Mouse (Mus musculus): ENCODE data around the gene Tmem238.

The Tmem238 gene

DNA sequence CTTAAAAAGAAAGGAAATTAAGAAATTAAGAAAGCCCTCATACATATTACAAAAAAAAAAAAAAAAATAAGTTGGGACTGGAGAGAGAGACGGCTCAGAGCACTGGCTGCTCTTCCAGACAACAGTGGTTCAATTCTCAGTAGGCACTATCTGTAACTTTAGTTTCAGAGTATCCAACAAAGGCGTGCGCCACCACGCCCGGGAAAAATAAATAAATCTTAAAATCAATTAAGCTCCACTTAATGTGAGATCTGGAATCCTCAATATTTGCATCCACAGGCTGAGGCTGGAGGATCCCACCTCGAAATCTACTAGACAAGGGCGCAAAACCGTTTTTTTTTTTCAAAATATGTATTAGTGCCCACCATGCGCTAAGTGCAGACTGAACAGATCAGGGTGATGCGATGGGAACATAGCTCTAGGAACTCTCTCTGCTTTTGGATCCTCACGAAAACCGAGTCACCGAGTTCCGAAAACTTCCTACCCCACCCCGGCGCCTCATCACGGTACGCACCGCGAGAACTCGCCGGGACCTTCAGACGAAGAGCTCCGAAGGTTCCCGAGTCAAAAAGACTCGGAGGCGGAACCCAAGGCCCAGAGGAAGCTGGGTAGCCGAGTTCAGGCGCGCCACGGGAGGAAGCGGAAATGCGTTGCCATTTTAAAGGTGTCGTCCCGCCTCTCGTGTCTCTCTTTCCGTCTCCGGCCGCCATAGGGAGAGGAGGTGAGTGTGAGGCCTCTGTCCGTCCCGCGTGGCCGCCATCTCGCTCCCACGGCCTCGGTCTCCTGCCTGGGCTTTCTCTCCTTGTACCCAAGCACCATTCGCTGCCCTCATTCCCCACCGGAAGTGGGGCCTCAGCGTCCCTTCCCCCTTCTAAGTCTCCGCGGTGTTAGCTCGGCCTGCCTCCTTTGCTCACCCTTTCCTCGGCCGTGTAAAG lies 3.1 kb upstream of the Tmem238 start, which contains the start of gene Rpl28:
Gene Rpl28 (plus strand): TSS at position 597 of the 935 bp plus-strand sequence.
- peak; percentile 97 for DNase-seq (ENCODE audit: low read depth, low spot score)

DNA sequence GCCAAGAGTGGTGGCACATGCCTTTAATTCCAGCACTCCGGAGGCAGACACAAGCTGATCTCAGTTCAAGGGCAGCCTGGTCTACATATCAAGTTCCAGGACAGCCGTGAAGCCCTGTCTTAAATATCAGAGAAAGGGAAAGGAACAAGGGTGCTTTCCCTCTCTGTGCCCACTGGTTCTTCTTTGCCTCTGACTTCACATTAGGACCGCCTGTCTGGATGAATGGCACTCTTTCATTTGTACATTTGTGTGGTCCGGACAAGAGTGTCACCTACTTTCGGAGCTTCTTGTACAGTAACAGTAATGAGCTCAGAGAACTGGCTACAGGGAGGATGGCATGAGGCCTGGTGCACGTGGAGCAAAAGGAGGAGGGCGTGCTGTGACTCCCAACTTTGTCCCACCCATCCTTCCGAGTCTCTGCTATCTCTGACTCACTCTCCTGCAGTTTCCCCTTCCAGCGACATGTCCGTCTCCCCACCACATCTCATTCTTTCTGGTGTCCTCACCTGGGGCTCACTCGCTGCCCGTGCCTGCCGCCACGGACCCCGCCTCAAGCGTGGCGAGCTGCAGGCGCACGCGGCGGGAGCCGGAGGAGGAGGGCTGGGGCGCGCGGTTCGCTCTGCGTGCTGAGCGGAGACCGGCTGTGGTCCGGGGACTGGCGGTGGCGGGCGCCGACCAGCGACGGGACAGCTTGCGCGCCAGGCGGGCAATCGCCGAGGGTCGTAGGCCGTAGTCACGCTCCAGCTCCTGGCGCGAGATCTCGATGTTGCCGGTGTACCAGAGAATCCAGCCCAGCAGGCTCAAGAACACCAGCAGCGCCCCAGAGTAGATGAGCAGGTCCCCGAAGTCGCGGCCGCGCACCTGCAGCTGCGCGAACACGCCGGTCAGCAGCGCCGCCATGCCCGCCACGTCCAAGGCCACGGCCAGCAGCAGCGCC lies 689 bp downstream of the Tmem238 start:
- DNase-seq (ENCODE audit: low read depth, low spot score): peak; percentile 63

DNA sequence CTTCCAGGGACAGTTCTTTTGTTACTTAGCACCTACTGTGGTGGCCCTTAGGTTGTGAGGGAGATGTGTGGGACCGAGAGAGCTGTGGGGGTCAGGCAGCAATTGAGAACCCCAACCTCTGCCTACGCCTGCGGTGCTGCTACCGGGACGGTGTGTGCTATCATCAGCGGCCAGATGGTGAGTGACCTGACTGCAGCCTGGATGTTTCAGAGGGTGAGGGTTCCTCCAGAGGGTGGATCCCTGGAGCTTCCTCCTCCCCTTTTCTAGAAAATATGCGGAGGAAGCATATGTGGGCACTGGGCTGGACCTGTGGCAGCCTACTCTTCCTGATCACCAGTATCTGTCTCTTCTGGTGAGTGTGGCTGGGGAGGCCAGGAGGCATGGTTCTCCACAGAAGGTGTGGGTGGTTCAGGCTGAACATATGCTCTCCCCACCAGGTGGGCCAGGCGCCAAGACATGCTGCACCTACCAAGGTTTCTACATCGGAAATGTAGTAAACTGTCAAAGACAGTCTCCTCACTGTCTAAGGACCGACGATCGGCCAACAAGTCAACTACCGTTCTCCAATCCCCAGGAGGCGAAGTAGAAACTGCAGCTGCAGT lies 5.7 kb downstream of the Tmem238 start:
- no peak for DNase-seq (ENCODE audit: low read depth, low spot score)

DNA sequence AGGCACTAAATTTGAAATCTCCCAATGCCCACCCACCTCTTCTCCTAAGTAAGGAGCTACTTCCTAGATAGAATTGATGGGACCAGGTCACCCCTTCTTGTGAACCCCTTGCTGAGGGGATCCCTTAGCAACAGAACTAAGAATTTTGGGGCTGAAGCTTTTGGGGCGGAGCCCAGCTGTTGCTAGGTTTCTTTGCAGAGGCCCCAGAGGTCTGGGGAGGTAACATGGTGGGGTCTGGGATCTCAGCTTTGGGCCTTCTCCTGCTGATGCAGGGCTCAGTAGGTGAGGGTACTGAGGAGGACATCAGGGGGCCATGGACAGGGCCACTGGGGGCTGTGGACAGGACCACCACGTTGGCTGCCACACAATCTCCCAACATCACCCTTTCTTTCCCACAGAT lies 6.7 kb downstream of the Tmem238 start, which contains the start of the genes Il11 and Tmem190:
Gene Il11 (minus strand): TSS at position 101 of the 400 bp plus-strand sequence.
Gene Tmem190 (plus strand): TSS at position 179 of the 400 bp plus-strand sequence.
- no peak for DNase-seq (ENCODE audit: low read depth, low spot score)

DNA sequence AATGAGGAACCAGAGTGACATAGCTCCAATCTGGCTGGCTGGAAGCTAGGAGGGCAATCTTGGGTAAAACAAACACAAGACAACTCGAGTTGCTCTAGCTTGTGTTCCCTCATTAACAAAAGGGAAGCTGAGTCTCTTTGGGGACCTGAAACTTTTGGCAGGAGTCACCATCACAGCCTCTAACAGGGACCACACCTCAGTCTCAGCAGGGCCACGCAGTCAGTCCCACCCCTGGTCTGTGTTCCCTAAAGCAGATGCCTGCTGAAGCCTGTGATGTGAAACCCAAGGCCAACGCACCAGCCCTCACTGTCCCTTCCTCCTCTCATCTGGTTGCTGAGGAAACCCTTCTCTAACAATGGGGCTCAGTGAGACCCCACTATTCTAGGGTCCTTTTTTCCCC lies 7.3 kb downstream of the Tmem238 start:
- DNase-seq (ENCODE audit: low read depth, low spot score): no peak

DNA sequence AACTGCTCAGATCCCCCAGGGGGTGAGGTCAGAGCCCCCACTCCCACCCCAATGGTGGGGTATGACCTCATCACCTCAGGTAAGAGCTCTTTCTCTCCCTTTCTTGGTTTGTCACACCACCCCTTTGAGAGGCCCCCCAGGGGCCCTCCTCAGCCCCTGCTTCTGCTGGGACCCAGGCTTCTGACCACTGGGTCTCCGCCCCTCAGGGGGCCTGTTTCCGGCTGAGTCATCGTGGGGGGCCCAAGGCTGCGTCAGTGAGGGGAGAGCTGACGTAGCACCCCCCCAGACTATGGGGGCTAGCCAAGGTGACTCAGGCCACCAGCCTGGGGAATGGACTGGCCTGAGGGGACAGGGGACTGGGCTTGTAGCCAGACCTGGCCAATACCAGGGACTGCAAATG lies 9.5 kb downstream of the Tmem238 start:
- no peak for DNase-seq (ENCODE audit: low read depth, low spot score)

DNA sequence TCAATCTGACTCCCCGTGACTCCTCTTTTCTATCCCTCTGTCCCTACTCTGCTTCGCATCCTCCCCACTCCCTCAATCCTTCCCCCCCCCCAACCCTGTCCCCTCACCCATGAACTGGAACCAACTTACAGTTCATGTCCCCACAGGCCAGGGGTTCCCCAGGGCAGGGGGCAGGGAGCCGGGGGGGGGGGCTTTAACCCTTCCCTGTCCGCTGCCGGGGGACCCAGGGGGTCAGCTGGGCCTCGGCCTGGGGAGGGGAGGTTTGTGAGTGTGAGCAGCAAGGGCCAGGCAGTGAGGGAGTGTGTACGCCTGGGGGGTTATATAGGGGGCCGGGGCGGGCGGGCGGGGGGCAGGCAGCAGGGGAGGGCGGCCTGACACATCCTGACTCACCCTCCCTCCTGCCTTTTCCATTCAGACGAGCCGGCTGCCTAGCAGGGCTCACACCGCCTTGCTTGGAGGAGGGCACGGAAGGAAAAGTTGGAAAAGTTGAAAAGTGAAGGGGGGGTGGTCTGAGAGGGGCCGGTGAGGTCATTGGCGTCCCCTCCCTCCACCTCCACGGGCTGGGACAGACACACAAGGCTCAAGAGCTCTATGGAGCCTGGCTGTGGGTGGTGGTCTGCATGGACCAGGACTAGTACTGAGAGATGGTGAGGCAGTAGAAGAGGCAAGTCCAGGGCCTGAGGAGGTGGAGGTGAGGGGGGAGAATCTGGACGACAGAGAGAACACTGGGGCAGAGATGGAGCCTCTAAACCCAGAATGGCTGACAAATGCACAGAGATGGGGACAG lies 11.4 kb downstream of the Tmem238 start:
- DNase-seq (ENCODE audit: low read depth, low spot score): no peak

DNA sequence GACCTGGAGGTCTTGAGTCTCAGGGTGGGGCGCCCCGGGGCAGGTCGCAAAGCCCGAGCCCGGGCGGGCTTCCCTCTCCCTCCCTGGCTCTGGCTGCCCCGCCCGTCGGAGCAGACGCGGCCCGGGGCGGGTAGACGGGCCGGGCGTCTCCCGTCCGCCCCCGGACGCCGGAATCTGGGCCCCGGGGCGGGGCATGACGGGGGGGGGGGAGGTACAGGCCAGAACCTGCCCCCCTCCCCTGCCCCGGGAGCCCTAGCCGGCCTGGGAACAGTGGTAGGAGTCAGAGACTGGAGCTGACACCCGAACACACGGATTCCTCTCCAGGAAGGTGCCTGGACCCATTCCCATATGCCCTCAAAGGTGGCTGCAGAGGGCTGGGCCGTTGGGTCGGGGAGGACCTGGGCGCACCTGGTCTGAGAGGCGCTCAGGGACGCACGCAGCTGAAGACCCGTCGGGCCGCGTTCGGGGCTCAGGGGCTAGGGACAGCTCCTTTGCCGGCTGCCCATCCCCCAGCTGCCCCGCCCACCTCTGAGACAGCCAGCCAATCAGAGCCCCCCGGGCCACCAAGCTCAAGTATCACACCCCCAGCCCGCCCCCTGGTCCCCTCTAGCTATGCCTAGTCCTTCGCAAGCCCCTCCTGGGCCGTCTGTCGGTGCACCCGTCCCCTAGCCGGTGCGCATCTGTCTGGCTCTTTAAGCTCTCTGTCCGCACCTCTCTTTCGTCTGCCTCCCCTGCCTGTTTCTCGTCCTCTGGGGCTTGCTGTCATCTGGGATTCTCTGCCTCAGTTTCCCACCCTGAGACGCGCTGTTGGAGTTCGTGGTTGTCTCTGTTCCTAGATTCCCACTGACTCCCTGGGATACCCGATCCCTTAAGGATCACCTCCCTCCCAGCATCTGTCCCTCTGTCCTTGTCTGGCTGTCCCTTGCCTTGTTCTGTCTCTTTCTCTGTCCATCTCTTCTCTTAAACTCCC lies 12.3 kb downstream of the Tmem238 start:
- DNase-seq (ENCODE audit: low read depth, low spot score): peak; percentile 69

DNA sequence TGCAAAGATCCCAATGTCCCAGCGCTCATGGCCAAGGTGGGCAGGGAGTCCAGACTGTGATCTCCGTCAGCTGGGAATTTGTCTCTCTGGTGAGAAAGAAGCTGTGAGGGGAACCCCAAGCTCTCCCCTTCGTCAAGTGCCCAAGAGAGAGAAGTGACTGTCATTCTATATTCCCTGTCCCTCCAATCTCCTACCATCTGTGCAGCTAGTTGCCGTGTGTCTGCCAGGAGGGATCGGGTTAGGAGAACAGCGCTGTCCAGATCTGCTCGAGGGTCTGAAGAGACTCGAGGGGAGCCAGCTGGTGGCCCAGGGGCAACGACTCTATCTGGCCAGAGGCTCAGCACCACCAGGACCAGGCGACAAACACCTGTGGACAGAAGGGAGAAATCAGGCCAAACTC lies 13.3 kb downstream of the Tmem238 start:
- DNase-seq (ENCODE audit: low read depth, low spot score): no peak

DNA sequence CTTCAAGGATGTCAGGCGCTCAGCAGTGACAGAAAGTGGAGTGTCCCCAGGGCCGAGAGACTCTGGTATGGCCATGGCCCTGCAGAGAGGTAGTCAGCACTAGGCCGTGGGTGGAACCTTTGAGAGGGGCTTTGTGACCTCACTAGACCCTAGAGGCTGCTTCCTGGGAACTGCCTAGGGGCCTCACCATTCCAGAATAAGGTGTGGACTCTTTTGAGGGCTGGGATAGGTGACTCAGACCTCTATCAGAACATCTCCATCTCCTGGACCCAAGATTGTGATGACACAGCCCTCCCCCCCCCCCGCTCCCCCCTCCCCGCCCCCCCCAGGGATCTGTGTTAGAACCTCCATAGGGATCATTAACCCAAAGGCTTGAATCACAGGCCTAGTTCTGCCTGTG lies 18.3 kb downstream of the Tmem238 start, which contains the start of gene Fam71e2:
Gene Fam71e2 (minus strand): TSS at position 101 of the 400 bp plus-strand sequence.
- DNase-seq (ENCODE audit: low read depth, low spot score): no peak

DNA sequence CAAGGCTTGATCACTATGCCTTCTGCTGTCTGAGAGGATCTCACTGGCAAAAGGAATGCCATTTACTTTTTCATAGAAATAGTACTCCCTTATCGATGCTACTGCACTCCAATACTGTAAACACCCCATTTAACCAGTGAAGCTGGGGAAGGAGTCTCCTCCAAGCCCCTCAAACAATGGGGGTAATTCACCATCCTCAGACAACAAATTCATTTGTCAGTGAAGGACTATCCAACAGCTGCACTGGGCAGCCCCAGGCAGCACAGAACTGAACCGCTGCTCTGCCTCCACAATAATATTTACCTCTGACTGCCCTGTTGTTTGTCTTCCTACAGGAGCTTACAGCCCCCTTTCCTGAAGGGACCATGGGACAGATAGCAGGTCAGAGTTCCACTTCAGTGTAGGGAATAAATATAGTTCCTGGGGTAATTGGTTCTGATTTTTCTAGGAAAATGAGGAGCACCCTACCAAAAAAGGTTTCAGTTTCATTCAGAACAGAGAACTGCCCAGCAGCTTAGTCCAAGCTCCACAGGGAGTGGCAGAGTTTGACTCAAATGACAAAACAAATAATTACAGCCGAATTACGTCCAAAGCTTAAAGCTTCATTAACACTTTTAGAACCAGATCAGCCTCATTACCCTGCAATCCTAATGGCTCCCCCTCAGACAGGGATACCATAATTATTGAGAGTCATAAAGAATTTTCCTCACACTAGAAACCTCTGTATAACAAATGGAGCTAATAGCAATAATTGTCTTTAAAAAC lies 24.3 kb downstream of the Tmem238 start:
- DNase-seq (ENCODE audit: low read depth, low spot score): no peak

DNA sequence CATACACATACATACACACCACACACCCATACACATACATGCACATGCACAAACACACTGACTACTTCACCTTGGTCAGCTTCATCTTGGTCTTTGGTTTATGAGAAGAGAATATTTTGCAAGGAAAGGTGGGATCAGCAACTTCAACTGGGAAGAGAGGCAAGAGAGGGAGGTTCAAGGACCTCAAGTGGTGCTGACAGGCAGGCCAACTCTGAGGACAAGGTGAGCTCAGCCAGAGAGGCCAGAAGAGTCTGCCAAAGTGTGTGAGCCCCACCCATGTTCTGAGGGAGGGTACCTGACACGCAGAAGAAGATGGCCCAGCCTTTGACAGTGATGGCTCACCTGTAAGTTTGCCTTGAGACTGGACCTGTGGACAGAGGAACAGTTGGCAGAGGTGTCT lies 29.8 kb downstream of the Tmem238 start:
- DNase-seq (ENCODE audit: low read depth, low spot score): no peak

DNA sequence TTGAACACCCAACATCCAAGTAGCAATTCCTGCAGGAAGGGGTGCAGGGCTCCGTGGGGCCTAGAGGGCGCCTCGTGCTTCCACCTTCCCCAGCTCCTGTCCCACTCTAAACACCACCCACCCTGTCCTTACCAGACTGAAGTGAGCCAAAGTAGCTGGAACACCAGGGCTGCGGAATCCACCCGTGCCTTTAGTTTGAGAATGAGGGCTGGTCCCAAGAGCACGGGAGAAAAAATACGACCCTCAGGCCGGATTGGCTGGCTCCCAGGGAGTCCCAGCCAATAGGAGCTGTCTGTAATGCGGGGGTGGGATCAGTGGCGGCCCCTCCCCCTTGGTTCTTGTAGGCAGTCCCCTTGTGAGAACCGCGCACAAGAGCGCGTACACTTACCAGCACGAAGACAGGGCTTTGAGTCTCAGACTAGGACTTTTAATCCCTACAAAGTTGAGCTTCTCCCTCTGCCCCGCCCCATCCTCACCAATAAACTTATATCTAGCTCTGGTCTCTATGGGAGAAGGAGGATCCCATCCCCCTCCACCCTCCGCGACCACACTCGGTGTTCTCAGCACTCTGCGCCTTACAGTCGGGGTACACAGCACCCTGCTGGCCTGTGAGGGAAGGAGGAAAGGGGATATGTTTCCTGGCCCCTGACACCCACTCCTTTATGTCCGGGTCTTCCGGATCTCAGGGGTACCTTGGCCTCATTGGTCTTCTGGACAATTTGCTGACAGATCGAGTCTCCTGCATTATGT lies 36.5 kb downstream of the Tmem238 start, which contains the start of gene Cox6b2:
Gene Cox6b2 (minus strand): TSS at position 274 of the 750 bp plus-strand sequence.
- DNase-seq (ENCODE audit: low read depth, low spot score): peak; percentile 79

DNA sequence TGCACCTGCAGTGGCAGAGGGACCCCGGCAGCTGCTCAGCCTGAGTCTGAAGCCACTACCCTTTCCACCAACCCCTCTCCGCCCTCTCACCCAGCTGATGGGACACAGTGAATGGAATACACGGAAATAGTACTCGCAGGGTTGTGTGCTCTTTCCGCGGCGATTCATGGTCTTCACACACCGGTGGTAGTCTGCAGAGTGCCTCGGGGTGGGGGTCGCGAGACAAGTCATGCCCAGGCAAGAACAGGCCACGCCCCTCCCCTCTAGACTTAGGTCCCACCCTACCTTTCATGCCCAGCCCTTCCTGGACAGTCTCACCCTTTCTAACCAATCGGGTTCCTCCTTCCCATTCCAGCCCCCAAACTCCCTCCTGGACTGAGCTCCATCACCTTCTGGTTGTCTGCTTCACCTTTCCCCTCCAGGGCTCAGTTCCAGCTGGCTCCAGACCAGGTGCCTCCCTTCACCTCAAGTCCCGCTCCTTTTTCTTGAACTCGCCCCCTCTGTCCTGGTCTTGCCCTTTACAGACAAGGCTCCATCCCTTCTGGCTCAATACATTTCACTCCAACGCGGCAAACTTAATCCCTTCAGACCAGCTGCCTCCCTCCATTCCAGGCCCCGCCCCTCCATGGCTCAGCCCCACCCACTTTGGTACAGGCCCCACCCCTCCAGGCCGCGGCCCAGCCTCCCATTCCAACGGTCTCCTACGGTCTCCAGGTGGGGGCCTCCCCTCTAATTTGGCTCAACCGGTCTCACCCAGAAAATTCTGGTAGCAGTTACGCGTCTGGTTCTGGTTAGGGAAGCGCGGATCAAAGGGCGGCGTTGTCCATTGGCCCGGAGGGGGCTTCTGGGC lies 37.3 kb downstream of the Tmem238 start:
- DNase-seq (ENCODE audit: low read depth, low spot score): peak; percentile 44

DNA sequence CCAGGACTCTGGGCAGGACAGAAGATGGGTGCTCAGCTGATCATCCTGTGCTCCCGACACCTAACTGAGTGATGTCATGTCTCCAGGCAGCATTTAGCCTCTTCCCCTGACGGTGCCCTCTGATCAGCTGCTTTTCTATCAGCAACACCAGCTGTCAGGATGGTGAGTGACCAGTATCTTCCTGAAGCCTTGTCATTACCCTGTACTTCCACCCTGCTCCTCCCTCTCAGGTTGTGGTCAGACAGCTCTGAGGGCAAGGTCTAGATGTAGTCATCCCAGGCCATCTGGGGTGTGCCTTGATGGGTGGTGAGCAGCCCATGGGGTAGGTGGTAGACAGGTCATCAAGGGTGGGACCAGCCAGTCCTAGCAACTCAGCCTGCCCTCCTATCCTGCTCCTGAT lies 40.3 kb downstream of the Tmem238 start:
- DNase-seq (ENCODE audit: low read depth, low spot score): no peak

DNA sequence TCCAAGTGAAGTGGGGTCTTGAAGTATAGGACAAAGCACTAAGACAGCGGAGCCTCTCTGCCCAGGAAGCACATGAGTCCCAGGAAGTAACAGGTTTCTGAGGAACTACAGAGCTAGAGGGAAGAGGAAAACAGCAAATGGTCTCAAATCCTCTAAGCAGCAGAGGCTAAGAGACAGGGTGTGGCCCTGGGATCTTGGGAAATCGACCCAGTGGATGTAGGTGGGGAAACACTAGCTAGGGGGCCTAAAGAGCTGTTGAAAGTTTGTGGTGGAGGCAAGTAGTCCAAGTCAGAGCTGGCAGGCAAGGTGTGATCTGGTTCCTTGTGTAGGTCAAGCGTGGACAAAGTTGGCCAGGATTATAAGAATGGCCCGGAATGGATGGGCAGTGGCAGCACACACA lies 41.1 kb downstream of the Tmem238 start:
- DNase-seq (ENCODE audit: low read depth, low spot score): no peak
